In genomic region chr6:32702245-32702791, GRCm38 (mm10) we compare ENCODE assay signal across 16 mouse cellular contexts.
DNase-seq lines count a peak whose midpoint lies in the region; ATAC-seq lines count a peak whose summit lies in the region.
"Had no signal": no experiment of that assay in that cellular context is flagged by ENCODE, and none has a peak within 500 bp of the region (broad histone marks: within the 10 kb centered on the region; RNA-seq: fewer than 3 reads in every experiment).

No protein-coding gene starts in this region.

- 84% methylated on average over 11 of the region's 11 CpGs for WGBS in hindbrain, embryonic 15.5 days
- 92% methylated on average over 11 of the region's 11 CpGs for WGBS in hindbrain, embryonic 11.5 days
- 61% methylated on average over 11 of the region's 11 CpGs for WGBS in forebrain, embryonic 16.5 days
- 85% methylated on average over 11 of the region's 11 CpGs for WGBS in intestine, embryonic 15.5 days

- no peak overlapping the region for H3K4me2 ChIP-seq in hindbrain, embryonic 15.5 days
- H3K4me2 ChIP-seq in hindbrain, embryonic 11.5 days (replicated peaks; ENCODE audit: low read depth, low read length), result no peak overlapping the region
- no peak overlapping the region for H3K4me2 ChIP-seq in forebrain, embryonic 16.5 days (ENCODE audit: low read length)
- no peak overlapping the region for H3K4me2 ChIP-seq in intestine, embryonic 15.5 days (replicated peaks)
- H3K4me2 ChIP-seq: embryonic facial prominence, embryonic 15.5 days; heart, embryonic 15.5 days; limb, embryonic 13.5 days; neural tube, embryonic 12.5 days had no signal

- H3K36me3 ChIP-seq in hindbrain, embryonic 15.5 days, result no peaks in the 10 kb centered on the region
- H3K36me3 ChIP-seq in hindbrain, embryonic 11.5 days (ENCODE audit: control insufficient read depth, insufficient read depth, low read length), result no peaks in the 10 kb centered on the region
- no peaks in the 10 kb centered on the region for H3K36me3 ChIP-seq in forebrain, embryonic 16.5 days (ENCODE audit: control insufficient read depth, insufficient read depth)
- H3K36me3 ChIP-seq in intestine, embryonic 15.5 days, result no peaks in the 10 kb centered on the region
- H3K36me3 ChIP-seq: embryonic facial prominence, embryonic 15.5 days; heart, embryonic 15.5 days; limb, embryonic 13.5 days; neural tube, embryonic 12.5 days had no signal

- no peaks in the 10 kb centered on the region for H3K4me1 ChIP-seq in hindbrain, embryonic 15.5 days (replicated peaks)
- H3K4me1 ChIP-seq in hindbrain, embryonic 11.5 days (replicated peaks; ENCODE audit: control insufficient read depth, insufficient read depth, low read length), result no peaks in the 10 kb centered on the region
- H3K4me1 ChIP-seq in forebrain, embryonic 16.5 days (replicated peaks; ENCODE audit: control insufficient read depth, insufficient read depth, low read length), result 0 out of 2 replicates have a peak, but pooled peaks cover 7% of the 10 kb centered on the region
- no peaks in the 10 kb centered on the region for H3K4me1 ChIP-seq in intestine, embryonic 15.5 days (replicated peaks)
- H3K4me1 ChIP-seq: embryonic facial prominence, embryonic 15.5 days; heart, embryonic 15.5 days; limb, embryonic 13.5 days; neural tube, embryonic 12.5 days had no signal

- H3K9ac ChIP-seq in hindbrain, embryonic 15.5 days, result no peak overlapping the region
- H3K9ac ChIP-seq in hindbrain, embryonic 11.5 days (ENCODE audit: low read depth, low read length), result no peak overlapping the region
- no peak overlapping the region for H3K9ac ChIP-seq in forebrain, embryonic 16.5 days (replicated peaks; ENCODE audit: low read depth, low read length)
- H3K9ac ChIP-seq in intestine, embryonic 15.5 days, result no peak overlapping the region
- H3K9ac ChIP-seq: embryonic facial prominence, embryonic 15.5 days; heart, embryonic 15.5 days; limb, embryonic 13.5 days; neural tube, embryonic 12.5 days had no signal

- H3K27ac ChIP-seq in hindbrain, embryonic 15.5 days (replicated peaks), result no peak overlapping the region
- H3K27ac ChIP-seq in hindbrain, embryonic 11.5 days (ENCODE audit: low read depth, low read length), result no peak overlapping the region
- H3K27ac ChIP-seq in forebrain, embryonic 16.5 days (ENCODE audit: low read length), result no peak overlapping the region
- H3K27ac ChIP-seq in intestine, embryonic 15.5 days, result no peak overlapping the region
- H3K27ac ChIP-seq: embryonic facial prominence, embryonic 15.5 days; heart, embryonic 15.5 days; left cerebral cortex, adult 2 months; limb, embryonic 13.5 days; macrophage; neural tube, embryonic 12.5 days had no signal

- ATAC-seq in hindbrain, embryonic 15.5 days (ENCODE audit: low FRiP score, low read depth), result peak; percentile 62; the same call in 1 of the 2 replicates
- no peak for ATAC-seq in hindbrain, embryonic 11.5 days (ENCODE audit: low FRiP score)
- ATAC-seq in forebrain, embryonic 16.5 days, result peak; percentile 91
- no peak for ATAC-seq in intestine, embryonic 15.5 days

- DNase-seq in hindbrain, embryonic 11.5 days (ENCODE audit: low spot score), result no peak
- peak; percentile 97 for DNase-seq in brain, adult 2 months (ENCODE audit: low read depth, low spot score)
- DNase-seq in cerebellum, adult 11-12 months, result peak; percentile 85
- no peak for DNase-seq in thymus, postnatal 25 days
- DNase-seq in spleen, adult 12 weeks (ENCODE audit: low spot score), result no peak
- DNase-seq: midbrain, embryonic 14.5 days; thymus, adult 2 months had no signal

- no peak overlapping the region for H3K4me3 ChIP-seq in hindbrain, embryonic 15.5 days
- no peak overlapping the region for H3K4me3 ChIP-seq in hindbrain, embryonic 11.5 days (ENCODE audit: low read depth, low read length)
- no peak overlapping the region for H3K4me3 ChIP-seq in forebrain, embryonic 16.5 days (replicated peaks; ENCODE audit: low read length)
- H3K4me3 ChIP-seq in intestine, embryonic 15.5 days (replicated peaks), result no peak overlapping the region
- H3K4me3 ChIP-seq: embryonic facial prominence, embryonic 15.5 days; heart, embryonic 15.5 days; left cerebral cortex, adult 2 months; limb, embryonic 13.5 days; neural tube, embryonic 12.5 days had no signal

- no peaks in the 10 kb centered on the region for H3K27me3 ChIP-seq in hindbrain, embryonic 15.5 days
- no peaks in the 10 kb centered on the region for H3K27me3 ChIP-seq in hindbrain, embryonic 11.5 days (ENCODE audit: control insufficient read depth, insufficient read depth, low read length)
- no peaks in the 10 kb centered on the region for H3K27me3 ChIP-seq in forebrain, embryonic 16.5 days (replicated peaks; ENCODE audit: control insufficient read depth, insufficient read depth, low read length)
- no peaks in the 10 kb centered on the region for H3K27me3 ChIP-seq in intestine, embryonic 15.5 days (replicated peaks)
- H3K27me3 ChIP-seq: embryonic facial prominence, embryonic 15.5 days; heart, embryonic 15.5 days; limb, embryonic 13.5 days; neural tube, embryonic 12.5 days had no signal

- H3K9me3 ChIP-seq in hindbrain, embryonic 15.5 days, result no peaks in the 10 kb centered on the region
- no peaks in the 10 kb centered on the region for H3K9me3 ChIP-seq in hindbrain, embryonic 11.5 days (ENCODE audit: control insufficient read depth, low read length)
- H3K9me3 ChIP-seq in forebrain, embryonic 16.5 days (ENCODE audit: control insufficient read depth, low read length), result no peaks in the 10 kb centered on the region
- H3K9me3 ChIP-seq in intestine, embryonic 15.5 days, result no peaks in the 10 kb centered on the region
- H3K9me3 ChIP-seq: embryonic facial prominence, embryonic 15.5 days; heart, embryonic 15.5 days; limb, embryonic 13.5 days; neural tube, embryonic 12.5 days had no signal

Comparison
In these comparisons a context has a peak if more than half of its experiments do, and no peak if none do; other contexts are left out.
1. ATAC-seq: peak in hindbrain, embryonic 15.5 days (single experiment) and forebrain, embryonic 16.5 days (single experiment); none in hindbrain, embryonic 11.5 days (single experiment) and intestine, embryonic 15.5 days (single experiment).
2. DNase-seq: peak in brain, adult 2 months (single experiment) and cerebellum, adult 11-12 months (single experiment); none in hindbrain, embryonic 11.5 days (single experiment), thymus, postnatal 25 days (single experiment) and spleen, adult 12 weeks (single experiment).